Mouse (Mus musculus): ENCODE measurements at regions not wholly inside any gene's neighbourhood (a gene's known extent, or its start where the extent isn't known, plus 50 kb on each side); places are given as distances from the start of the nearest gene placed in this dataset.
"Not testable (repeated sequence)": the region's sequence is repeated elsewhere in the genome, so short reads cannot be mapped to it uniquely, and the experiment has no call there.

DNA sequence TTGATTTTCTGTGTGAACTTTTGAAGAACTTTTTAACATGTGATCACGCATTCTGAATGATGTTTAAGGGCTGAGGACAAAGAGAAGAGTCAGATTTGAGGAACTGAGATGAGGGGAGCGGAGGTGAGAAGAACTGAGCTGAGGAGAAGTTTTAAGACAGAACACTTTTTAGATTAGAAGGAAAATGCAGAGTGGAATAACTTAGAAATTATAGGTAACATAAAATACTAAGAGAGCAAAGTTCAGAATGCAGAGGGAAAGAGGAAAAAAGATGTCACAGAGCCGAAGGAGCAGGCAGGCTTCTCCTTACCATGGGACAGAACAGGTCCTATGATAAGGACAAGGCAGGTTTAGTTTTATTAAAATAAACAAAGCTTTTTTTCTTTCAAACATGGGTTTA is 73.7 kb upstream of the Cwc22 start:
- DNase-seq, result no peak
- no peaks in the 10 kb centered on the region for H3K36me3 ChIP-seq (ENCODE audit: control insufficient read depth, insufficient read depth, low read length)
- 96% methylated on average over 3 of the region's 3 CpGs for WGBS
- no peaks in the 10 kb centered on the region for H3K4me1 ChIP-seq (ENCODE audit: control insufficient read depth, insufficient read depth, low read length)
- TF ChIP-seq CTCF (conservative IDR thresholded peaks at IDR 0.05; ENCODE audit: insufficient read depth, insufficient read length, low read depth, low read length) (no peak), POLR2A (IDR thresholded peaks at IDR 0.05; ENCODE audit: low read depth, low read length) (no peak)
- H3K4me3 ChIP-seq (ENCODE audit: insufficient read depth, low read depth, low read length), result no peak overlapping the region
- no peaks in the 10 kb centered on the region for H3K27me3 ChIP-seq (replicated peaks; ENCODE audit: control insufficient read depth, insufficient read depth, low read length)
- no peak overlapping the region for H3K27ac ChIP-seq (ENCODE audit: insufficient read depth, low read depth, low read length)

DNA sequence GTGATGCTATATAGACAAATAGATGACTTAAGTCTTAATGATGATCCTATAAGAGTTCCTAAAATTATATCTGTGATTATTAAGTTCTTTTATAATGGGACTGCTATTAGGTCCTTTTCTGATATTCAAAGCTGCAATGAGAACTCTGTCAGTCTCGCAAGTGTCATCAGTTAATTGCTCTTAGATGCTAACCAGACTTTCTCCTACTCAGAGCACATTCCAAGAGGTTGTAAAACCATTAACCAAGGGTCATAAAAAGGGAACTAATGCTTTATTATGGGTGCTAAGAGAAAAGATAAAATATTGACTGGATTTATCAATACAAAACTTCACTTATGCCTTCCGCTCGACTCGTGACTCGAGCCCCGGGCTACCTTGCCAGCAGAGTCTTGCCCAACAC is 66.3 kb upstream of the Cwc22 start:
- not testable (repeated sequence) for H3K36me3 ChIP-seq (ENCODE audit: control insufficient read depth, insufficient read depth, low read length); H3K4me3 ChIP-seq (ENCODE audit: insufficient read depth, low read depth, low read length); H3K27me3 ChIP-seq (replicated peaks; ENCODE audit: control insufficient read depth, insufficient read depth, low read length); H3K4me1 ChIP-seq (ENCODE audit: control insufficient read depth, insufficient read depth, low read length); H3K27ac ChIP-seq (ENCODE audit: insufficient read depth, low read depth, low read length); DNase-seq
- 93% methylated on average over 6 of the region's 6 CpGs for WGBS

DNA sequence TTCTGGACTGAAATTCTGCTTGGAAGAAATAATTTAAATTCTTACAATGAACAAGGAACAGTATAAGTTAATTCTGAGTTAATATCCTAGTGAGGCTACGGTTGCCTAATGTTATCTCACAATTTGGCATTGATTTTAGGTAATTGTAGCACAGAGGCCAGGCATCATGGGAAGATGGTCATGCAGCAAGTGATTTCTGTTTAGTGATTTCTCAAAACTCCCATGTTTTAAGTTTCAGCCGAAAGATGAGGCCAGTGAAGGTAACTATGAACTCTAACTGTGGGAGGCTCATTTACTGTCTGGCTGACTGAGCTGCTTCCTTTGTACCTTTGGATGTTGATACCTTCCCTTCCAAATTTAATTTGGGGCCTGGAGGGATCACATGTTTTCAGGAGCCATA is 65.6 kb upstream of the Cwc22 start:
- DNase-seq, result no peak
- WGBS, result 78% methylated on average over 2 of the region's 2 CpGs
- Histone ChIP-seq H3K36me3 (ENCODE audit: control insufficient read depth, insufficient read depth, low read length) (no peaks in the 10 kb centered on the region), H3K4me1 (ENCODE audit: control insufficient read depth, insufficient read depth, low read length) (no peaks in the 10 kb centered on the region), H3K4me3 (ENCODE audit: insufficient read depth, low read depth, low read length) (no peak overlapping the region), H3K27me3 (replicated peaks; ENCODE audit: control insufficient read depth, insufficient read depth, low read length) (no peaks in the 10 kb centered on the region), H3K27ac (ENCODE audit: insufficient read depth, low read depth, low read length) (no peak overlapping the region)
- TF ChIP-seq CTCF (conservative IDR thresholded peaks at IDR 0.05; ENCODE audit: insufficient read depth, insufficient read length, low read depth, low read length) (no peak), POLR2A (IDR thresholded peaks at IDR 0.05; ENCODE audit: low read depth, low read length) (no peak)

DNA sequence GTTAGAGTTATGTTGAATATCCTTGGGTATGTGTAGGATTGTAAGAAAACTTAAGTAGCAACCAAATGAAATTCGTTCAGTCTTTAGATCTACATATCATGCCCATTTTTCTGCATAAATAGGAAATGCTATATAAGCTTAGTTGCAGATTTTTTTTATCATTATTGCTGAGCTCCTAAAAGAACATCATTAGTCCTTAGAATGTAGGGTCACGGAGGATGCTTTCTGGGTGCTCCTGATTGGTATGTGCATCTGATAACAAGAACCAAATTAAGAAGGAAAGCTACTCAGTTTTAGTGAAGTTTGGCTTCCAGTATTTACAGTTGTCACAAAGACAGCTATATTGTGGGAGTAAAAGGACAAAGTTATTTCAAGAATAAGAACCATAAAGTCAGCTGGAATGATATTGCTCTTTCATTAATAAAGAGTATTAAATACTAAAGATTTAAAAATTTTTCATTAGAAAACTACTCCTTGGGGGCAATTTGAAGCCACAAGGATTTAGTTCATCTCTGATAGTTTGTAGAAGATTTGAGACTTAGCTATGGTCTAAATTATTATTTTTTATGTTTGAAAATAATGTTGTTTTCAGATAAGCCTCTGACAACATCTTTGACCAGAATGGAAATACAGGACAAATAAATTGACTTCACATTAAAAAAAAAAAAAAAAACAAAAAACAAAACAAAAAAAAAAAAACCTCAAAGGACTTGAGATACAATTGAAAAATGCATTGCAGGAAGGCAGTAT is 65.1 kb upstream of the Cwc22 start:
- H3K4me3 ChIP-seq (ENCODE audit: insufficient read depth, low read depth, low read length), result no peak overlapping the region
- DNase-seq, result no peak
- H3K4me1 ChIP-seq (ENCODE audit: control insufficient read depth, insufficient read depth, low read length), result no peaks in the 10 kb centered on the region
- no peaks in the 10 kb centered on the region for H3K27me3 ChIP-seq (replicated peaks; ENCODE audit: control insufficient read depth, insufficient read depth, low read length)
- 84% methylated on average over 2 of the region's 2 CpGs for WGBS
- TF ChIP-seq CTCF (conservative IDR thresholded peaks at IDR 0.05; ENCODE audit: insufficient read depth, insufficient read length, low read depth, low read length), result no peak
- no peak for TF ChIP-seq POLR2A (IDR thresholded peaks at IDR 0.05; ENCODE audit: low read depth, low read length)
- H3K36me3 ChIP-seq (ENCODE audit: control insufficient read depth, insufficient read depth, low read length), result no peaks in the 10 kb centered on the region
- no peak overlapping the region for H3K27ac ChIP-seq (ENCODE audit: insufficient read depth, low read depth, low read length)

DNA sequence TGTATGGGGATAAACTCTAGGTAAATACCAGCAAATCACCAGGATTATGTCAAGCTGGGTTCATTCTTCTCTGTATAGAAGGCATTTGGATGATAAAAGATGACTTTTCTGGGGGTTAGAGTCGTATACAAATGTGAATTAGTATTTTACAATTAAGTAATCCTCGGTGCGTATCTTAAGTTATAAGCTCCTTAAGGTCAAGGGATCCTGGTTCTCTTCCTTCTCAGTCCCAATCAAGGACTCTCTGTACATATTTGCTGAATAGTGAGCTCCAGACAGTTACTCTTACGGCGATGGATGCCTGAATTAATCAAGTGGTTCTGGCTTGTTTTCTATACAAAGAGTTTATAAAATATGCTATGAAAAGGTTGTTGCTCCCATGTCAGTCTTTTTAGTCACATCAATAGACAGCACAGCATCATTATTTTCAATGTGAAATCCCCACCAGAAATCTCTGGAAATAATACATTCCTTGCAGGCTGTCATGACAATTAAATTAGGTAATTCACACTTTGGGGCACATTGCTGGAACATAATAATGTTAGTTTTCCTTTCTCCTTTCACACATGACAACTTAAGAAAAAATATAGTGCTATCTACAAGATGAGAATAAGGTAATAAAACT is 64.0 kb upstream of the Cwc22 start:
- 89% methylated on average over 5 of the region's 5 CpGs for WGBS
- Histone ChIP-seq H3K27ac (ENCODE audit: insufficient read depth, low read depth, low read length) (no peak overlapping the region), H3K36me3 (ENCODE audit: control insufficient read depth, insufficient read depth, low read length) (no peaks in the 10 kb centered on the region), H3K4me1 (ENCODE audit: control insufficient read depth, insufficient read depth, low read length) (no peaks in the 10 kb centered on the region), H3K27me3 (replicated peaks; ENCODE audit: control insufficient read depth, insufficient read depth, low read length) (no peaks in the 10 kb centered on the region), H3K4me3 (ENCODE audit: insufficient read depth, low read depth, low read length) (no peak overlapping the region)
- TF ChIP-seq CTCF (conservative IDR thresholded peaks at IDR 0.05; ENCODE audit: insufficient read depth, insufficient read length, low read depth, low read length) (no peak), POLR2A (IDR thresholded peaks at IDR 0.05; ENCODE audit: low read depth, low read length) (no peak)
- no peak for DNase-seq

DNA sequence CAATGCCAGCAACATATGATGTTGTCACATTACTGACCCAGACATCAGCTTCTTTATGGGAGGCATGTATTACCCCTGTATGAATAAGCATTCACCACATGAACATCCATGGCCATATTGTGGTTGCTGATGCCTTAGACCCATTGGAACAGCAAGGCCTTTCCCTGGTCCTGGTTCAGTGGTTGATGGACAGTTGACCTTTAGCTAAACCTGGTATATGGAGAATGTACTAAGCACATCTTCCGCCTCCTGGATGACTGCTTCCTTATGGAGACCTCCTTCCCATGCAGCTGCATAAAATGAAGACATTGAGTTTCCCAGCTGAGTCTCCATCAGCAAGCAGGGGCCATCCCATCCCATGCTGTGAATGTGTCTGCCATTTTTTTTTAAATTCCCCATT is 61.9 kb upstream of the Cwc22 start:
- no peaks in the 10 kb centered on the region for H3K4me1 ChIP-seq (ENCODE audit: control insufficient read depth, insufficient read depth, low read length)
- WGBS, result 100% methylated on average over 1 of the region's 1 CpGs
- no peak for TF ChIP-seq POLR2A (IDR thresholded peaks at IDR 0.05; ENCODE audit: low read depth, low read length)
- TF ChIP-seq CTCF (conservative IDR thresholded peaks at IDR 0.05; ENCODE audit: insufficient read depth, insufficient read length, low read depth, low read length), result no peak

DNA sequence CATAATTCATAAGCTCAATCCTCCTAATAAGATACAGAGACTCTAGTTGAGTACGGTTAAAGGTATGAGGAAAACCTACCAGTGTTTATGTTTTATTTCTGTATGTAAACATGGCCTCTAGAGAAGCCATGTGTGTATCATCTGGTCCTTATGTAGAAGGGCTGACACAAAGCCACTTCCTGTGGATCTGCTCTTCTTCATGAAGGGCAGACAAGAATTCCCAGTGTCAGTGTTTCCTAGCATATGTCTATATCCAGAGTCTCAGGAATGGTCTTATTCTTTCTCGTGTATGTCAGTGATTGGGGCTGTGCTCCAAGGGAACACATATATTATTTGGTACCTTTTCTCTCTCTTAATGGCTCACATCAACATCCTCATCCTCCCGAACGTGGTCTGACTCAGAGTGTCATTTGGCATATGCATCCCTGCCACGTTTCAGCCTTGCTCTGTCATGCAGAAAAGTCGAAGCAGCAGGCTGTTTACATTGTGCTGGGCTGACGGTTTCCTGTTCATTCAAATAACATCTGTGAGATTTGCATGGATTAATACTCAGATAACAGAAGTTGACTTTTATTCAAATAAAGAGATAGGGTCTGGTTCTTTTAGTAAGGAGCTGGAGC is 59.3 kb upstream of the Cwc22 start:
- H3K27me3 ChIP-seq (replicated peaks; ENCODE audit: control insufficient read depth, insufficient read depth, low read length), result no peaks in the 10 kb centered on the region
- no peak for DNase-seq
- WGBS, result 37% methylated on average over 7 of the region's 7 CpGs

More for the DNA sequence above, 61.9 kb upstream of the Cwc22 start:
- no peak overlapping the region for H3K27ac ChIP-seq (ENCODE audit: insufficient read depth, low read depth, low read length)
- no peaks in the 10 kb centered on the region for H3K36me3 ChIP-seq (ENCODE audit: control insufficient read depth, insufficient read depth, low read length)
- H3K27me3 ChIP-seq (replicated peaks; ENCODE audit: control insufficient read depth, insufficient read depth, low read length), result no peaks in the 10 kb centered on the region
- DNase-seq, result no peak
- no peak overlapping the region for H3K4me3 ChIP-seq (ENCODE audit: insufficient read depth, low read depth, low read length)

More for the DNA sequence above, 59.3 kb upstream of the Cwc22 start:
- Histone ChIP-seq H3K4me1 (ENCODE audit: control insufficient read depth, insufficient read depth, low read length) (no peaks in the 10 kb centered on the region), H3K36me3 (ENCODE audit: control insufficient read depth, insufficient read depth, low read length) (no peaks in the 10 kb centered on the region), H3K4me3 (ENCODE audit: insufficient read depth, low read depth, low read length) (no peak overlapping the region), H3K27ac (ENCODE audit: insufficient read depth, low read depth, low read length) (no peak overlapping the region)
- TF ChIP-seq POLR2A (IDR thresholded peaks at IDR 0.05; ENCODE audit: low read depth, low read length), result no peak
- no peak for TF ChIP-seq CTCF (conservative IDR thresholded peaks at IDR 0.05; ENCODE audit: insufficient read depth, insufficient read length, low read depth, low read length)

Data from kidney, adult 2 months (tissue).